Mouse (Mus musculus): ENCODE data around the gene Rtca.
A peak's percentile ranks its signal among the peaks of the same experiment; 100 is the strongest.

The Rtca gene

DNA sequence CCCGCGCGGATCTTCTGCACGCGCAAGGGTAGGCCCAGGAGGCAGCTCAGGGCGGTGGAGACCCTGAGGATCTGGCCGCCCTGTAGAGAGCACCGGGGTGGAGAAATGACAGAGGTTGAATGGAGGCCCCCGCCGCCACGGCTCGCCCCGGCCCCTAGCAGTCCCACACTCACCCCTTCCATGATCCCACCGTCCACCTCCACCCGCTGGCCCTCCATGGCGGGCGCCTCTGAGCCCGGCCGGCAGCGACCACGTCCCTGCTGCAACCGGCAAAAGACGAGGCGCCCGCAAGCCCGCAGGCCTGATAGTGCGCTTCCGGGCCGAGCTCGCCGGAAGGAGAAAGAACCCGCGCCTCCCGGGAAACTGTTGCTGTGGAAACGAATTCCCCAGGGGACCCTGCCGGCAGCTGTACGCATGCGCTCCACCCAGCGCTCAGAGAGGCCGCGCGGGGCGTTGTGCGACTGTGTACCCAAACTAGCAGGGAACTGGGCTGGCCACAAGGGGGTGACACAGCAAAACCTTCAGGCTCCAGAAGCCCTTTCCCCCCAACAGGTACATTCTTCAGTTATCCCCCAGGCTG lies at the start of gene Rtca:
Gene Rtca, minus strand, starts transcription at position 437 of the 580 bp plus-strand sequence.
- peak; percentile 98 for DNase-seq (ENCODE audit: low spot score)

DNA sequence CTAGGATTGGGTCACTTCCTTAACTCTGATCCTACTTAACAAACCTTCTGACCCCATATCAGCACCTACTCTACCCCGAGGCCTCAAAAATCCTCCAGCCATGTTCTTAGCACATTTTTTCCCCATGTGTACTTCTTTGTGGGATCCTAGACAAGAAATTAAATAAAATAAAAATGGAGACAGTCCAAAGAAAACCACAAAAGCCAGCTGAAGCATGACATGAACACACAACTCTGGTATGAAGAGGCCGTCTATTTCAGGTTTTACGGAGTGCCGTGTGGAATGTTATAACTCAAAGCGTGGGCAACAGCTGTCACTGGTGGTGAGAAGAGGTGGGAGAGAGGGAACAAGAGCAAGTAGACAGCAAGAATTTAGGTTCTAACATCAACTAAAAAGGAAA lies 43.4 kb upstream of the Rtca start:
- DNase-seq (ENCODE audit: low spot score): no peak

DNA sequence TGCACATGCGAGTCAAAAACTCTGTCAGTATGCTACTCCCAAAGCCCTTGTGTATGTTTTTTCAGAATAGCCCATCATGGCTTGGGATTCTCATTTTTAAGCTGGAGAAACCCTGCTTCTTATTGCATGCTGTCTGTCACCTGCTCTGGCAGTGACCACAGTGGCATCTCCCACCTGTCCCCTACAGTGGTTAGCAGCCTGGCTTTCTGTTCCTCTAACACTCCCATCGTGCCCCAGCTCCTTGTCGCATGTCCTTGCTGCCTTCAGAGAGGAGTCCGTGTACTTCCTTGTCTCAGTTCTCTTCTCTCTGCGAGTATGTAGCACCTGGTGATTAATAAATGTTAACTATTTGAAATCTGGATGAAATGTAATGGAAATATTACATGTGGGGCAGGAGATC lies 39.4 kb upstream of the Rtca start:
- no peak for DNase-seq (ENCODE audit: low spot score)

DNA sequence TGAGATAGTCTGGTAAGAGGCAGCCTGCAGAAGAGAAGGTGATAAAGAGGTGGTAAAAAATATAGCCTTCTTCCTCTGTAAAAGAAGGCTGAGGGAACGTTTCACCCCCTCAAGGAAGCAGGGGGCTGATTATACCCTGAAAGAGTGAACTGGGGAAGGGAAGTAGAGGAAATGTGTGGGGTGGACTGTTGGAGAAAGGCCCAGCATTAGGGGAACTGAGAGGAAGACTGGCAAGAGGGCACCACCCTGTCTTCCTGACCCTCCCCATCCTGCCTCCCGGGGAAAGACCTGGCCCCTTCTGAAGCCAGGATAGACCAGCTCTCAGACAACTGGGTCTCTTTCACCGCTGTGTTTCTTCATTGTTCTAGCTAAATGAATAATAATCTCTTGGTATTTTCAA lies 34.5 kb upstream of the Rtca start:
- no peak for DNase-seq (ENCODE audit: low spot score)

DNA sequence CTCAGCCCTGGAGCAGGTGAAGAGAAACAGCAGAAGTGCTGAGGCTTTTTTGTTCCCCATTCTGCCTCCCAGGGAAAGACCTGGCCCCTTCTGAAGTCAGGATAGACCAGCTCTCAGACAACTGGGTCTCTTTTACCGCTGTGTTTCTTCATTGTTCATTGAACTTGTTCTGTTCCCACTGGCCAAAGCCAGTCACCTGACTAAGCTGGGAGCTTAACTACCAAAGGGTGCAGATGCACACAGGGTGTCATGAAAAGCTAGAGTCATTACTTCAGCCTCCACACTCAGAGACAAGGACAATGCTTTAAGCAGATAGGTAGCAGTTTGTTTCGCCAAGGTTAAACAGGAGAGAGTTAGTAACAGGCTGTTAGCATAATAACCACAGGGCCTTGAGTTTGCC lies 34.1 kb upstream of the Rtca start:
- DNase-seq (ENCODE audit: low spot score): no peak

DNA sequence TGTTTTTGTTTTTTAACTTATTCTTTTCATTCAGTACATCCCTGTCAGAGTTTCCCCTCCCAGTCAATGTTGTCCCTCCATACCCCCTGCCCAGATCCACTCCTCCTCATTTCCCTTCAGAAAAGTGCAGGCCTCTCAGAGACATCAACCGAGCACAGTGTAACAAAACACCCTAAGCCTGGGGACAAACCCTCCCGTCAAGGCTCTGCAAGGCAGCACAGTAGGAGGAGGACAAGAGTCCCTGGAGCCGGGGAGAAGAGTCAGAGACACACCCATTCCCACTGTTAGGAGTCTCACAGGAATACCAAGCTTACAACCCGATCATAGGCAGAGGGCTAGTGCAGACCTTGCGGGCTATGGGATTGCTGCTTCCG lies 29.2 kb upstream of the Rtca start:
- DNase-seq (ENCODE audit: low spot score): no peak

DNA sequence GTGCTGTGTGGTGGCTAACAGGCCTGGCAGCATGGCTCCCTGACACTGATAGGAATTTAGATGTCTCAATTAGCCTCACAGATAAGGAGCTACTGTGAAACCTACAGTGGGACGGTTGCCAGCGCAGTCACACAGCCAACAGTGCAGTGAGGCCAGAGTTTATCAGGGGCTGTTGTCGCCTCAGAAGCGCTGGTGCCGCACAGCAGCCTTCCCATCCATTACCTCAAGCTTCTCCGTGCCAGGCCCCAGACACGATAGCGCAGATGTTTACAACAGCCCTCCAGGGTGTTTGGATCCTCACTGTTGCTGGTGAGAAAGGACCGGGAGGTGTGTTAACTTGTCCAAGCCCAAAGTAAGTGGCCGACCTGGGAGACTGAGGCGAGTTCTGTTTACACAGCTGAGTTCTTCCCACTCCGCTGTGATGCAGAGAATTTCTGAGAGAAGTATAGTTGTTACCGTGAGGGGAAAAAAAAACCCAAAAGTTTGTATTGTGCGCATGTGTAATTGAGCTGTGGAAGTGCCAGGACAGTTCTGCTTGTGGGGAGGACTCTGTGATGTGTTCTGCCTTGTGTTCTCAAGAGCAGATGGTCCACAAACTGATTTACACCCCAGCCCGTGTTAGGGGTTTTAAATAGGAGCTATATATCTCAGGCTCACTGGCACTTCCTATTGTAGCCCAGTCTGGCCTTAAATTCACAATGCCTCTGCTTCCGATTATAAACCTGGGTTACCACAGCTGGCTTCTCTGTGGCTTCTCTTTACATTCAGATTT lies 28.6 kb upstream of the Rtca start:
- DNase-seq (ENCODE audit: low spot score): no peak

DNA sequence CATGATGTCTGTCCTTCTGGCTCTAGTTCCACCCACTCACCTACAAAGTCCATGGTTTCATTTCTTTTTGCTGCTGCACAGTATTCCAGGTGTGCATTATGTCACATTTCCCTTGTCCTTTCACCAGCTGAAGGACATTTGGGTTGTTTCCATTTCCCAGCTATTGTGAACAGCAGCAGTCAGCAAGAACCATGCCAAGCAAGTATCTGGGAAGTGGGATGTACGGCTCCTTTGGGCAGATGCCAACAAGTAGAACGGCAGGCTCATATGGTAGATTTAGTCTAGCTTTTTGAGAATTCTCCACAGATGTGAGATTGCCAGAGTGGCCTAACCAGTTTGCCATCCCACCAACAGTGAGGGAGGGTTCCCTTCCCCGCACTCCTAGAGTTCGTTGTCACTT lies 22.8 kb upstream of the Rtca start:
- DNase-seq (ENCODE audit: low spot score): no peak

- DNase-seq (ENCODE audit: low spot score): no peak
Observed at GRCm38 (mm10) chr3:116529741-116530140, 21.7 kb upstream of the Rtca start.

DNA sequence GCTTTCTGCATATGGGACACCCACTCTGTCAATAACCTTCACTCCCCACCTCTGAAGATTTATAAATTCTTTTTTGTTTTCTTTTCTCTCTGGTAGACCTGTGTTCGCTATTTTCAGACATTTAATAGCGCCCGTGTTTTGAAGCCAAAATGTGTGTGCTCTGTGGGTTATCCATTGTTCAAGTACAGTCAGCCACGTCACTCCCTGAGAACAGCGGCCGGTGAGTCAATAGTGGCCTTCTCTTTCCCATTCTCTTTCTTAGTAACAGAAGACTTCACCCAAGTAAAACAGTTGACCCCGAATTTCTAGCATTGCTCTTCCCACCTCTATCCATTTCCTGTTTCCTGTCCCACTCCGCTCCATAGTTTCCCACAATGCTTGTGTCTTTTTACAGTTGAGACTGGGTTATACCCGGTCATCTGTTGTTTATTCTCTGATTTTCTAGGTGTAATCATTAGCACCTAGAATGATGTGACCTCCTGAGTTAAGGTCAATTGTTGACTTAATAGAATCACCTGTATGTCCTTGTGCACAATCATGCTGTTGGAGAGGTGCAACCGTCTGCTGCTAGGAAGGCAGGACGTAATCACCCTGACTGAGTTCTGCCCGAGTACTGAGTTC lies 12.2 kb upstream of the Rtca start:
- no peak for DNase-seq (ENCODE audit: low spot score)

- peak; percentile 88 for DNase-seq (ENCODE audit: low spot score)
Observed at GRCm38 (mm10) chr3:116512904-116513716, 5.1 kb upstream of the Rtca start, which contains the start of gene Dbt. Gene Dbt (plus strand): TSS chr3:116513070.

DNA sequence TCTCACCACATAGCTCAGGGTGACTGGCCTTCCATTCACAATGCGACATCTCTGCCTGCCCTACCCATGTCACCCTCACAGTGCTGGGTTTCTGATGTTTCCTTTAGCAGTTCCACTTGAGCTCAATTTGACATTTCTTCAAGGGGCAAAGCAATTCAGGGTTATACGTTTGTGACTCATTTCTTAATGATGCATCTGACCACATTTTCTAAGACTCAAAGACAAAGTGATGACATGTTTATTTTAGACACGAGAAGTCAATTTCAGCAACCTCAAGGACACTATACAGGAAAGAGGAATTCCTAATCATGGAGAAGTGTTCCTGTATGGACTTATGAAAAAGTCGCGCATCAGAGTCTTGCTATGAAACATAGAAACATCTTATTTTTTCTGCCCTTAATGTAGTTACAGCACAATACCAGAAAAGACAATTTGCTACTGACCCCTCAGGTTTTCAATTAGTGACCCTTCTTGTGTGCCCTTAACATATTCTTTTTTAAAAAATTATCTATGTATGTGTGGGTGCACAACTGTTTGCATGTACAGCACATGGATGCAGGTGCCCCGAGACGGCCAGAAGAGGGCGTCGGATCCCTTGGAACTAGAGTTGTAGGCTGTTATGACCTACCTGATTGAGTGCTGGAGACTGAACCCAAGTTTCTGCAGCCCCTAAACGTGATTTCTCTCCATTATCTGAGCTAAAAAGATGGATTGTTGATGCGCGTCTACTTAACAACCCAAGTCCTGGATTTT lies 4.3 kb upstream of the Rtca start:
- peak; percentile 18 for DNase-seq (ENCODE audit: low spot score)

DNA sequence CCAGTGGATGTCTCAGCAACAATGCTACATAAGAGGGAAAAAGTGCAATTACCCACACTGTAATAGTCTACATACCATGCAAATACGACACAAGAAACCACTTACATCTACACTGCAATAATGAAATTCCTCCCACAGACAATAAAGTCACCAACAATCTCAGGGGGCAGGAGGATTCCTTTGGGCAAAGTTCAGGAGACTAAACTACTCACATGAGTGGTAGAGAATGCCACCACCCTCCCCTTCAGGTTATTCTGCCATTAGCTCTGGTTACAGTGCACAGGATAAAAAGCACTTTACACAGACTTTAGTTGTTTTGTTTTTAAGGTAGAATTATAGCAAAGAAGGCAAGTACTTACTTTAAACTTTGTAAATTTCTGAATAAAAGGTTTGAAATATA lies 12.3 kb downstream of the Rtca start:
- DNase-seq (ENCODE audit: low spot score): no peak

- no peak for DNase-seq (ENCODE audit: low spot score)
Observed at GRCm38 (mm10) chr3:116493658-116494057, 14.3 kb downstream of the Rtca start.

DNA sequence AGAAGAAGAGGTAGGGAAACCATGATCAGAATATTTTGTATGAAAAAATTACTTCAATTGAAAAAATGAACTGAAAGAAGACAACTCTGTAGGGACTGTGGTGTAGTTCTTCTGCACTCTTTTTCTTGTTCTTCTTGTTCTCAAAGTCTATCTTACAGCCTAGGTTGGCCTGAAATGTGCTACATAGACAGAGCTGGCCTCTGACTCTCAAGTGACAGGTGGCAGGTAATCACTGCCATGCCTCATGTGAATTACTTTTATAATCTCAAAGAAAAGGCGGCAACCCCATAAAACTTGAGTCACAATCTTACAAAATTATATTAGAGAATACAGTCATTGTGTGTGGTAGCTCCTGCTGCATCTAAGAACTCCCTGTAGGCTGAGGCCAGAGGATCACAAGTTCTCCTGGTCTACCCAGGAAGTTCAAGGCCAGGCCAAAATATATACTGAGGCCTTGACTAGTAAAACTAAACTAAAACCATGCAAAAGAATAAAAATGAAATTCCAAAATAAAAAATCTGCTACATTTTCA lies 16.0 kb downstream of the Rtca start:
- DNase-seq (ENCODE audit: low spot score): no peak

- DNase-seq (ENCODE audit: low spot score): no peak
Observed at GRCm38 (mm10) chr3:116490920-116491319, 17.1 kb downstream of the Rtca start.

- no peak for DNase-seq (ENCODE audit: low spot score)
Observed at GRCm38 (mm10) chr3:116483271-116483670, 24.7 kb downstream of the Rtca start.

GRCm38 (mm10) chr3:116482724-116483123 lies 25.3 kb downstream of the Rtca start:
- no peak for DNase-seq (ENCODE audit: low spot score)

DNA sequence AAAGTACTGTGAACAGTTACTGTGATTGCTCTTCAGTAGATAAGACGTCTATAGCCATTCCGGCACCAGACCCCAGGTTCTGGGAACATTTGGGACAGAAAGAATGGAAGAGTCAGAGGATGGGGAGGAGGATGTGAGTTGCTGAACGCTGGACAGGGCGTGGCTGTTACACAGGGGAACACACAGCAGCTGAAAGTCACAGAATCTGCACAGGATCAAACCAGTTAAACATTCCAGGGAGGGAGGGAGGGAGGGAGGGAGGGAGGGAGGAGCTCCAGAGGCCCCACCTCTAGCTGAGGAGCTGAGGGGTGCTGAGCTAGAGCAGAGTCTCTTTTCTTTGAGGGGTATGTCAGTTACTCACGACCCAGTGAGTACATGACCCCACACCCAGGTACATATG lies 27.1 kb downstream of the Rtca start:
- no peak for DNase-seq (ENCODE audit: low spot score)

DNA sequence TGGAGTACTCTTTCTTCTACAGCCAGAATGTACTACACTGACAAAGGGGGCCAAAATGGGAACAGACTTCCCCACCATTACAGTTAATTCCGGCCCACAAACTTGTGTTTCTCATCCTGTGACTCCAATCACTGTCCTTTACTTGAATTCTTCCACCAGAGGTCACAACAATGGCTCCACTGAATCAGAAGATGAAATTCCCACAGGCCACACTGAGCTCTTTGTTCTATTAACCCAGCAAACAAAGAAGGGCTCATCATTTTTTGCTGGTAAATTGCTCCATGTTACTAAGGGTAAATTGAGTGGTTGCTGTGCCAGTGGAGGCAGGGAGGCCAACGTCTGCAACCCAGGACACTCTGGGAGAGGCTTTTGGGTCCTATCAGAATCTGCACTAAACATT lies 27.9 kb downstream of the Rtca start:
- no peak for DNase-seq (ENCODE audit: low spot score)

DNA sequence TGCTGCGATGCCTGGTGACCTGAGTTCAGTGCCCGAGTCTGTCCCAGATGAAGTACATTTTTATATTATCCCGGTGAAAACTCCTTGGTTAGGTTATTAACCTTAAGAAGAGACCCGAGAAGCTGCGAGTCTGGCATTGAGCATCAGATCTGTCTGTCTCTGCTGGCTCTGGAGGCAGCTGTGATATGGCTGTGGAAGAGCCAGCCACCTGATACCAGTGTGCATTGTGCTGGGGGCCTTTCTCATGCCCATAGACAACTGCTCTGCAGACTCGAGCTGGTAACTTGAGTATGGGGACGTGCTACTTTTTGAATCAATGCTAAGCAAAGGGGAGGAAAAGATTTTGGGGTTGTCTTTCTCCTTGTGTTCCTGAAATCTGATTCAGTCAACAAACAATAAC lies 30.7 kb downstream of the Rtca start:
- no peak for DNase-seq (ENCODE audit: low spot score)
